Mouse (Mus musculus) kidney, embryonic 14.5 days (tissue): ENCODE results near the gene Eme1. TPM values are rescaled to one million over a fixed set of nuclear protein-coding genes. Genes with fewer than 3 reads are reported as not detected.
A peak's percentile ranks its signal among the peaks of the same experiment; 100 is the strongest.

Source experiments
- ATAC-seq: fragments of 200-750 bp; cut with Nextera tagmentation; 2 replicates; pipeline ENCODE4 v1.8.0; 2017; ENCODE audit warnings: moderate number of reproducible peaks, mild to moderate bottlenecking, moderate TSS enrichment, moderate library complexity; ENCODE audit not compliant: low FRiP score, low TSS enrichment
- H3K27ac ChIP-seq: fragments of 300-500 bp; sonication (generic); 2 replicates; pipeline ENCODE4 v1.5.1; 2014; ENCODE audit warnings: low read depth, mild to moderate bottlenecking, low read length, moderate library complexity, mixed read lengths
- H3K27me3 ChIP-seq: fragments of 300-500 bp; sonication (generic); 2 replicates; pipeline ENCODE4 v1.6.1; 2014; ENCODE audit warnings: mild to moderate bottlenecking, low read length; ENCODE audit not compliant: control insufficient read depth, insufficient read depth
- H3K36me3 ChIP-seq: fragments of 300-500 bp; sonication (generic); 2 replicates; pipeline ENCODE4 v1.6.1; 2014; ENCODE audit warnings: low read length, mixed read lengths; ENCODE audit not compliant: control insufficient read depth, insufficient read depth
- H3K4me1 ChIP-seq: fragments of 300-500 bp; sonication (generic); 2 replicates; pipeline ENCODE4 v1.6.1; 2014; ENCODE audit warnings: low read length, mixed read lengths; ENCODE audit not compliant: control insufficient read depth, insufficient read depth
- H3K4me2 ChIP-seq: fragments of 300-500 bp; sonication (generic); replicated peaks from 2 replicates; pipeline ENCODE4 v1.6.1; 2014; ENCODE audit warnings: low read depth, mild to moderate bottlenecking, low read length
- H3K4me3 ChIP-seq: fragments of 300-500 bp; sonication (generic); 2 replicates; pipeline ENCODE4 v1.5.1; 2014; ENCODE audit warnings: mild to moderate bottlenecking, low read length
- H3K9ac ChIP-seq: fragments of 300-500 bp; sonication (generic); 2 replicates; pipeline ENCODE4 v1.6.1; 2014; ENCODE audit warnings: low read depth, mild to moderate bottlenecking, low read length, moderate library complexity
- H3K9me3 ChIP-seq: fragments of 300-500 bp; sonication (generic); 2 replicates; pipeline ENCODE4 v1.6.1; 2016; ENCODE audit warnings: low read length; ENCODE audit not compliant: control insufficient read depth
- WGBS: fragments of 180-500 bp; shearing (Covaris S2); extraction: QIAGEN DNeasy Blood & Tissue Kit; methylation state at CpG from one replicate; pipeline ENCODE4 v1.1.7; 2014; 5-methylcytosine and 5-hydroxymethylcytosine counted together
- polyA plus RNA-seq: library from polyadenylated mRNA; unstranded; fragments of >200 nt; fragmentation: Nextera tagmentation; extraction: Ambion mirVana; gene quantifications from 2 replicates; pipeline ENCODE4 v1.2.1, GENCODE M21; 2014

Gene Eme1
- polyA plus RNA-seq, 1 experiment from 2014 or later = 33.6 TPM

DNA sequence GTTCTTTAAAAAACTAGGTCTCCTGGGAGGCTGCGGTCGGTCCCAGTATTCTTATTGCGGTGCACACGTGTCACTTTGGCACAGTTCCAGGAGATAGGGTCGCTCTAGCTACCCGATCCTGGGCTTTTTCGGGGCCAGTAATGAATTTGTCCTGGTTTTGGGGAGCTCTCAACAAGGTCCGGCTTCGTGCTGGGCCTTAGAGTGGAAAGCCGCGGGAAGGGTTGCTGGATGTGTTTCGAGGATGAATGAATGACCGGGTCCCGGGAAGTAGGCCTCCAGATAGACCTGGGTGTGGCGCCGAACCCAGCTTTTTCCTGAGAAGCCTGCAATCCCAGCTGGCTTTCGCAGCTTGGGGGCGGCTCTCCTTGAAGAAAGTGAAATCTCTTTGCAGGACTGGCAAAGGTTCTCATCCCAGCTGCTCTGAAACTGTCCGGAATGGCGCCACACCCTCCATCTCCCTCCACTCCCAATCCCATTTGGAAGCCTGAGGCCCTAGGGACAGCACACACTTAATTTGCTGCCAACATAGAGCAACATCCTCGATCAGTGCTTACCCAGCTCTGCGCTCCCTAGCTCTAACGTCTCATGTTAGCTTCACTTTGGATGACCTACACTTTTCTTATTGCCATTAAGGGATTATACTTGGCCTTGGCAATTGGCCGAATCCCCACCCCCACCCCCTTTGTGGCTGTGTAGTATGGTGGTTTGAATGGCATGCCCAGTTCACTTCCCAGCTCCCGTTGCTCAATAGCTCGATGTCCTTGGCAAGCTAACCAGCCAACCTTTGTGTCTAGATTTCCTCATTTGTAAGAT lies 23.4 kb downstream of the Eme1 start:
- H3K9ac ChIP-seq = peak overlapping the region; percentile 85
- H3K9me3 ChIP-seq = no peaks in the 10 kb centered on the region
- peak overlapping the region; percentile 84 for H3K4me3 ChIP-seq
- H3K27ac ChIP-seq = peak overlapping the region; percentile 45; the same call in 1 of the 2 replicates
- H3K36me3 ChIP-seq = peaks cover 38% of the 10 kb centered on the region
- H3K4me2 ChIP-seq = peak overlapping the region; percentile 73
- H3K27me3 ChIP-seq = no peaks in the 10 kb centered on the region
- peaks cover 8% of the 10 kb centered on the region for H3K4me1 ChIP-seq
- ATAC-seq = peak; percentile 29; the same call in 1 of the 2 replicates
- 14% methylated on average over 26 of the region's 26 CpGs for WGBS

DNA sequence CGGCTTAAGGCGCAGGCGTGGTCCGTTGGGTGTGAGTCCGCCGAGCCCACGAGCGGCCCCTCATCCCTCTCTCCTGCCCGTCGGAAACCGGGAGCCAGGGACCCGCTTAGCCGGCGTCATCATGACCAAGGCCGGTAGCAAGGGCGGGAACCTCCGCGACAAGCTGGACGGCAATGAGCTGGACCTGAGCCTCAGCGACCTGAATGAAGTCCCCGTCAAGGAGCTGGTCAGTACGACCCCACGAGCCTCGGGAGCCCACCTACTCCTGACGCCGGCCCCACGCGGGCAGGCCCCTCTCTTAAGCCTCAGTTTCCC lies 23.9 kb downstream of the Eme1 start:
- Histone ChIP-seq H3K4me1 (peaks cover 8% of the 10 kb centered on the region), H3K27ac (peak overlapping the region; percentile 45; the same call in 1 of the 2 replicates), H3K36me3 (peaks cover 32% of the 10 kb centered on the region), H3K9me3 (no peaks in the 10 kb centered on the region), H3K9ac (peak overlapping the region; percentile 85), H3K4me2 (peak overlapping the region; percentile 73), H3K27me3 (no peaks in the 10 kb centered on the region), H3K4me3 (peak overlapping the region; percentile 84)
- WGBS = under 1% methylated on average over 28 of the region's 28 CpGs
- peak; percentile 83 for ATAC-seq

DNA sequence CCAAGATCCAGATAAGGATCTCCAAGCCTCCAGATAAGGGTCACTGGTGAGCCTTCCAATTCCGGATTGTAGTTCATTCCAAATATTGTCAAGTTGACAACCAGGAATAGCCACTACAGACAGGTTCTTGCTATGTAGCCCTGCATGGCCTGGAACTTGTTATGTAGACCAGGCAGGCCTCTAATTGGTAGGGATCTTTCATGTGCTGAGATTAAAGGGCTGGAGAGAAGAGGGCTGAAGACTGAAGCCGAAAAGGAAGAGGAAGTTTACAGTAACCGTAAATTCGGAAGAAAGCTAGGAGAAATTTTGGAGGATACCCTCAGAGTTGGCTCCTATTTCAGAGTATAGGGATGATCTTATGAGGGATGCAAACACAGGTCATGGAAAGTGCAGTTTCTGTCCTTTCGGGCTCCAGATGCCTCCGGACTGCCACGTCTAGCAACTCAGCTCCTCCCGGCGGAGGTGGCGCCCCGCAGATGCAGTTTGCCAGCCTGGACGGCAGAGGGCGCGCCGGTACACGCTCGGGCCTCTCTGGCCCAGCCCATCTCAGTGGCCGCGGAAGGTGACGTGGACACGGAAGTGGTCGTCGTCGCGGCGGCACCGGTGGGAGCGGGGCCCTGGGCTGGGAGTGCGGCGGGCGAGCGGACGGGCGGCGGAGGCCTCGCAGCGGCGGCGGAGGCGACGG lies 24.4 kb downstream of the Eme1 start, which contains the start of gene Lrrc59:
Gene Lrrc59, plus strand, starts transcription at position 569 of the 685 bp plus-strand sequence.
- peaks cover 27% of the 10 kb centered on the region for H3K36me3 ChIP-seq
- peak within 1 kb of the TSS; percentile 84 for H3K4me3 ChIP-seq
- H3K9ac ChIP-seq = peak within 1 kb of the TSS; percentile 85
- H3K4me1 ChIP-seq = peaks cover 8% of the 10 kb centered on the region
- no peaks in the 10 kb centered on the region for H3K27me3 ChIP-seq
- peak; percentile 99 for ATAC-seq
- H3K4me2 ChIP-seq = peak within 1 kb of the TSS; percentile 73
- no peaks in the 10 kb centered on the region for H3K9me3 ChIP-seq
- 6% methylated on average over 41 of the region's 41 CpGs for WGBS
- H3K27ac ChIP-seq = peak within 1 kb of the TSS; percentile 45; the same call in 1 of the 2 replicates

DNA sequence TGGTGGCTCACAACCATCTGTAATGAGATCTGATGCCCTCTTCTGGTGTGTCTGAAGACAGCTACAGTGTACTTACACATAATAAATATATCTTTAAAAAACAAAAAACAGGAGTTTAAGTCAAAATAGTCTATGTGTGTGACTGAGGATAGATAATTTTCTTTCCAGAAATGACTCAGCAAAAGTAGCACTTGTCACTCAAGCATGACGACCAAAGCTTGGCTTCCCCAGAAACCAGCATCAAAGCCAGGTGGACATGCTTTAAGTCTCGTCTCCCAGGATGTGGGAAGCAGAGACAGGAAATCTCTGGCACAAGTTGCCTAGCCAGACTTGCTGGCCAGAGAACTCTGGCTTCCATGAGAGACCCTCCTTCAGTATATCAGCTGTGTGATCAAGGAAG lies 31.6 kb downstream of the Eme1 start:
- ATAC-seq = no peak
- Histone ChIP-seq H3K9ac (no peak overlapping the region), H3K4me1 (no peaks in the 10 kb centered on the region), H3K27me3 (no peaks in the 10 kb centered on the region), H3K9me3 (no peaks in the 10 kb centered on the region), H3K4me3 (no peak overlapping the region), H3K4me2 (no peak overlapping the region), H3K36me3 (no peaks in the 10 kb centered on the region), H3K27ac (no peak overlapping the region)
- WGBS = 77% methylated on average over 2 of the region's 2 CpGs

DNA sequence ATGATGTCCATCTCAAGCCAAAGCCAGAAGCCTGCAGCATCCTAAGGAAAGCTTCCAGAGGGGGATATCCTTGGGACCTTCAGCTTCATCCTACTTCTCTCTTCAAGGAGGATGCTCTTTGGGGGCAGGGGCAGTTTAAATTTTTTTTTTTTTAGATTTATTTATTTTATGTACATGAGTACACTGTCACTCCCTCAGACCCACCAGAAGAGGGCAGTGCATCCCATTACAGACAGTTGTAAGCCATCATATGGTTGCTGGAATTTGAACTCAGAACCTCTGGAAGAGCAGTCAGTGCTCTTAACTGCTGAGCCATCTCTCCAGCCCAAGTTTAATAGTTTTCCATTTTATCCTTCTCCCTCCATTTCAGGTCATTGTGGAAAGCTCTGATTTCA lies 32.3 kb downstream of the Eme1 start:
- Histone ChIP-seq H3K4me1 (no peaks in the 10 kb centered on the region), H3K4me2 (no peak overlapping the region), H3K36me3 (no peaks in the 10 kb centered on the region), H3K27me3 (no peaks in the 10 kb centered on the region), H3K9ac (no peak overlapping the region), H3K27ac (no peak overlapping the region), H3K9me3 (no peaks in the 10 kb centered on the region), H3K4me3 (no peak overlapping the region)
- no peak for ATAC-seq

DNA sequence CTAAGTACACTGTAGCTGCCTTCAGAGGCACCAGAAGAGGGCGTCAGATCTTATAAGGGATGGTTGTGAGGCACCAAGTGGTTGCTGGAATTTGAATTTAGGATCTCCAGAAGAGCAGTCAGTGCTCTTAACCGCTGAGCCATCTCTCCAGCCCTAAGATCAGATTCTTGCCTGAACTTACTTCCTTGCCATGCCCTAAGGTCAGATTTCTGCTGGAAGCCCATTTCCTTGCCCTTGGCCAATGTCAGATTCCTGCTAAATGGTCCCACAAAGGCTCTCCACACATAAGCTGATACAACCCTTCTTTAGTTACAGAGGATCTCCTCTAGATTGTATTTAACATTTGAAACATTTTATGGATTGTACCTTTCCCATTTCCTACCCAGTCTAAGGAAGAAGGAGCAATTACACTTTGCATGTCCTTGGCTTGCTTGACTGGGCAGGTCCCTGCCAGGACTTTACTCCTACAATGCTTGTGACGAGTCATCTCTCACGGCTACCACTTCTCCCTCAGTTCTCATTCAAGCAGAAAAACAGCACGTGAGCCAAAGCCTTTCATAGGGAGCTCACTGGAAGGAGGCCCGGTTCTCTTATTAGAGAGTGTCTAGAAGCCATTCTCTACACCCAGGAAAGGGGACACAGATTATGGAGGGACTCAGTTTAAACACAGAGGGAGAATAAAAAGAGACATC lies 32.9 kb downstream of the Eme1 start:
- WGBS = 40% methylated on average over 6 of the region's 6 CpGs
- Histone ChIP-seq H3K9ac (no peak overlapping the region), H3K4me2 (no peak overlapping the region), H3K36me3 (no peaks in the 10 kb centered on the region), H3K4me3 (no peak overlapping the region), H3K9me3 (no peaks in the 10 kb centered on the region), H3K4me1 (no peaks in the 10 kb centered on the region), H3K27me3 (no peaks in the 10 kb centered on the region), H3K27ac (no peak overlapping the region)
- ATAC-seq = no peak

DNA sequence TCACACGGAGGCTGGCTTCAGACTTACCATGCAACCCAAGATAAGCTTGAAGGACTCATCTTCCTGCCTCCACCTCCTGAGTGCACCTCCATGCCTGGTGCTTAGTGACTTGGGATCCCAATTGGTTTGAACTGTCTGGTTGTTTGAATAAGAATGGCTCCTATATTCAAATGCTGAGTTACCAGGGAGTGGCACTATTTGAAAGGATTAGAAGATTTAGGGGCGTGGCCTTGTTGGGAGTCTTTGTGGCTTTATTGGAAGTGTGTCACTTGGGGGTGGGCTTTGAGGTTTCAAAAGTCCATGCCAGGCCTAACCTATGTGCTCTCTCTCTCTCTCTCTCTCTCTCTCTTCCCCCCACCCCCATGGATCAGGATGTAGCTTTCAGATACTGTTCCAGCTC lies 36.1 kb downstream of the Eme1 start:
- no peak for ATAC-seq
- Histone ChIP-seq H3K4me1 (no peaks in the 10 kb centered on the region), H3K4me3 (no peak overlapping the region), H3K27me3 (no peaks in the 10 kb centered on the region), H3K27ac (no peak overlapping the region), H3K4me2 (no peak overlapping the region), H3K9me3 (no peaks in the 10 kb centered on the region), H3K36me3 (no peaks in the 10 kb centered on the region), H3K9ac (no peak overlapping the region)
- WGBS = 90% methylated on average over 2 of the region's 2 CpGs

DNA sequence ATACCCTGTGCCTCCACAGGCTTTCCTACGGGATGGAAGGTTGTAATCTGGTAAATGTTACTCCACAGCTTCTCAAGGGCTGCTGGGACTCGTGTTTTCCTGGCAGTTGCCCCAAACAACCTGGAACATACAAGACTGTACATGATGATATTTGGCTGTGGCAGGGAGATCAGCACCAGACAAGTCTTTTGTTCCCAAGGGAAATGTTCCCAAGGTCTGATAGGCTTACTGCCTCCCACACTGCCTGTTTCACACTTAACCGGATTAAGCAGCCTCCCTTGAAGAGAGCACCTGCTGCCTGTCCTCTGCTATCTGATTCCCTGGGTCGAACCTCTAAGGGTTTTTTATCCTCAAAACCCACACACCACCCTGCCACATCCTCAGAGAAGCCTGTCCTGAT lies 38.3 kb downstream of the Eme1 start:
- no peak overlapping the region for H3K4me3 ChIP-seq
- H3K9me3 ChIP-seq = no peaks in the 10 kb centered on the region
- no peak for ATAC-seq
- no peak overlapping the region for H3K4me2 ChIP-seq
- no peaks in the 10 kb centered on the region for H3K27me3 ChIP-seq
- H3K27ac ChIP-seq = no peak overlapping the region
- H3K36me3 ChIP-seq = no peaks in the 10 kb centered on the region
- H3K9ac ChIP-seq = no peak overlapping the region
- WGBS = 39% methylated on average over 4 of the region's 4 CpGs
- no peaks in the 10 kb centered on the region for H3K4me1 ChIP-seq

DNA sequence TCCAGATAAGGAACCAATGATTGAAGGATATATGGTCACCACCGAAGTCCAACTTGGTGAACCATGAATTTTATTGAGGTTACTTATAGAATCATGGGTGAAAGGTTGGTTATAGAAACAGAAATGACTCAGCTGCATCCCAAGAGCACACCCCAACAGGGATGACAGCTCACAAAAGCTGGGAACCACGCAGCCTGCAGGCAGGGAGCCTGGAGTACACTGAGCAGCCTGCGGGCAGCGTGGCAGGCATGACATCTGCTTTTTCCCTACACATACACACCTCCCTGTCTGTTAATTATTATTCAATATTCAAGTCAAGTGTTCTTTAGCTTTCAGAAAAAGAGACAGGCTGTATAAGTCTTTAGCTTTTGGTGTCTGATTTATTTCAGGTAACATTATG lies 39.2 kb downstream of the Eme1 start:
- 67% methylated on average over 4 of the region's 4 CpGs for WGBS
- Histone ChIP-seq H3K9me3 (no peaks in the 10 kb centered on the region), H3K9ac (no peak overlapping the region), H3K27ac (no peak overlapping the region), H3K4me1 (no peaks in the 10 kb centered on the region), H3K36me3 (no peaks in the 10 kb centered on the region), H3K4me3 (no peak overlapping the region), H3K4me2 (no peak overlapping the region), H3K27me3 (no peaks in the 10 kb centered on the region)
- no peak for ATAC-seq
